Mouse (Mus musculus) forebrain, embryonic 13.5 days (tissue): ENCODE measurements at regions not wholly inside any gene's neighbourhood (a gene's known extent, or its start where the extent isn't known, plus 50 kb on each side); places are given as distances from the start of the nearest gene placed in this dataset.

Source experiments
- ATAC-seq: fragments of 200-750 bp; cut with Nextera tagmentation; 2 replicates; pipeline ENCODE4 v1.8.0; 2017
- H3K27ac ChIP-seq: fragments of 300-500 bp; sonication (generic); 2 replicates; pipeline ENCODE4 v1.5.1; 2015; ENCODE audit warnings: inconsistent platforms, mild to moderate bottlenecking, moderate library complexity
- H3K27me3 ChIP-seq: fragments of 300-500 bp; sonication (generic); 2 replicates; pipeline ENCODE4 v1.6.1; 2015; ENCODE audit warnings: mild to moderate bottlenecking, inconsistent platforms
- H3K36me3 ChIP-seq: fragments of 300-500 bp; sonication (generic); 2 replicates; pipeline ENCODE4 v1.6.1; 2015; ENCODE audit warnings: mild to moderate bottlenecking, inconsistent platforms; ENCODE audit not compliant: poor library complexity, severe bottlenecking
- H3K4me1 ChIP-seq: fragments of 300-500 bp; sonication (generic); 2 replicates; pipeline ENCODE4 v1.6.1; 2015; ENCODE audit warnings: inconsistent platforms
- H3K4me2 ChIP-seq: fragments of 300-500 bp; sonication (generic); 2 replicates; pipeline ENCODE4 v1.6.1; 2015; ENCODE audit warnings: inconsistent platforms, mild to moderate bottlenecking, moderate library complexity
- H3K4me3 ChIP-seq: fragments of 300-500 bp; sonication (generic); 2 replicates; pipeline ENCODE4 v1.5.1; 2015; ENCODE audit warnings: mild to moderate bottlenecking, inconsistent platforms
- H3K9ac ChIP-seq: fragments of 300-500 bp; sonication (generic); 2 replicates; pipeline ENCODE4 v1.6.1; 2015; ENCODE audit warnings: mild to moderate bottlenecking, inconsistent platforms
- H3K9me3 ChIP-seq: fragments of 300-500 bp; sonication (generic); replicated peaks from 2 replicates; pipeline ENCODE4 v1.6.1; 2016; ENCODE audit warnings: inconsistent platforms
- WGBS: fragments of 180-500 bp; shearing (Covaris S2); methylation state at CpG from one replicate; pipeline ENCODE4 v1.1.7; 2015; 5-methylcytosine and 5-hydroxymethylcytosine counted together

- Histone ChIP-seq H3K9me3 (no peaks in the 10 kb centered on the region; the same call in 1 of the 2 replicates), H3K27ac (no peak overlapping the region)
- no peak for ATAC-seq
Measured at GRCm38 (mm10) chr7:69877031-69877430, 489.5 kb downstream of the Nr2f2 start.

GRCm38 (mm10) chr7:69865801-69866200 is 500.7 kb downstream of the Nr2f2 start:
- 87% methylated on average over 3 of the region's 3 CpGs for WGBS
- no peak overlapping the region for H3K9ac ChIP-seq
- no peak overlapping the region for H3K4me2 ChIP-seq
- H3K27ac ChIP-seq: no peak overlapping the region
- no peaks in the 10 kb centered on the region for H3K4me1 ChIP-seq
- no peak overlapping the region for H3K4me3 ChIP-seq
- no peaks in the 10 kb centered on the region for H3K27me3 ChIP-seq
- H3K9me3 ChIP-seq: no peaks in the 10 kb centered on the region
- no peaks in the 10 kb centered on the region for H3K36me3 ChIP-seq
- ATAC-seq: no peak

More at GRCm38 (mm10) chr7:69877031-69877430, 489.5 kb downstream of the Nr2f2 start:
- H3K36me3 ChIP-seq: no peaks in the 10 kb centered on the region
- H3K4me2 ChIP-seq: no peak overlapping the region
- no peaks in the 10 kb centered on the region for H3K27me3 ChIP-seq
- no peak overlapping the region for H3K9ac ChIP-seq
- H3K4me3 ChIP-seq: no peak overlapping the region
- H3K4me1 ChIP-seq: no peaks in the 10 kb centered on the region

GRCm38 (mm10) chr7:69844631-69845324 is 521.8 kb downstream of the Nr2f2 start:
- no peaks in the 10 kb centered on the region for H3K36me3 ChIP-seq
- H3K4me2 ChIP-seq: no peak overlapping the region
- H3K9me3 ChIP-seq: no peaks in the 10 kb centered on the region
- no peak overlapping the region for H3K27ac ChIP-seq
- no peaks in the 10 kb centered on the region for H3K27me3 ChIP-seq
- H3K9ac ChIP-seq: no peak overlapping the region
- H3K4me3 ChIP-seq: no peak overlapping the region
- no peaks in the 10 kb centered on the region; the same call in 1 of the 2 replicates for H3K4me1 ChIP-seq
- ATAC-seq: no peak
- WGBS: 76% methylated on average over 19 of the region's 19 CpGs

GRCm38 (mm10) chr7:69837379-69837778 is 529.2 kb downstream of the Nr2f2 start:
- Histone ChIP-seq H3K27ac (no peak overlapping the region), H3K36me3 (no peaks in the 10 kb centered on the region), H3K9ac (no peak overlapping the region), H3K4me1 (0 out of 2 replicates have a peak, but pooled peaks cover 4% of the 10 kb centered on the region), H3K4me3 (no peak overlapping the region), H3K4me2 (no peak overlapping the region), H3K9me3 (no peaks in the 10 kb centered on the region), H3K27me3 (no peaks in the 10 kb centered on the region)
- ATAC-seq: no peak
- 74% methylated on average over 5 of the region's 5 CpGs for WGBS

GRCm38 (mm10) chr7:69827251-69827650 is 539.3 kb downstream of the Nr2f2 start:
- peak; percentile 59; the same call in 1 of the 2 replicates for ATAC-seq
- WGBS: 11% methylated on average over 8 of the region's 8 CpGs
- peaks cover 11% of the 10 kb centered on the region for H3K4me1 ChIP-seq

GRCm38 (mm10) chr7:69820570-69820969 is 546.0 kb downstream of the Nr2f2 start:
- H3K9ac ChIP-seq: no peak overlapping the region
- H3K4me3 ChIP-seq: no peak overlapping the region
- 88% methylated on average over 2 of the region's 2 CpGs for WGBS
- H3K27ac ChIP-seq: no peak overlapping the region
- peaks cover 7% of the 10 kb centered on the region for H3K27me3 ChIP-seq
- no peak for ATAC-seq
- H3K36me3 ChIP-seq: no peaks in the 10 kb centered on the region
- H3K4me1 ChIP-seq: no peaks in the 10 kb centered on the region
- H3K4me2 ChIP-seq: no peak overlapping the region
- no peaks in the 10 kb centered on the region for H3K9me3 ChIP-seq

More at GRCm38 (mm10) chr7:69827251-69827650, 539.3 kb downstream of the Nr2f2 start:
- no peak overlapping the region for H3K9ac ChIP-seq
- peak overlapping the region; percentile 33 for H3K4me2 ChIP-seq
- no peaks in the 10 kb centered on the region for H3K27me3 ChIP-seq
- no peak overlapping the region for H3K27ac ChIP-seq
- no peak overlapping the region for H3K4me3 ChIP-seq
- no peaks in the 10 kb centered on the region for H3K36me3 ChIP-seq
- H3K9me3 ChIP-seq: no peaks in the 10 kb centered on the region

- H3K4me2 ChIP-seq: no peak overlapping the region
- H3K9ac ChIP-seq: no peak overlapping the region
- H3K27ac ChIP-seq: no peak overlapping the region
- H3K4me3 ChIP-seq: no peak overlapping the region
- H3K4me1 ChIP-seq: peaks cover 4% of the 10 kb centered on the region
- peaks cover 18% of the 10 kb centered on the region for H3K27me3 ChIP-seq
- whole genome bisulfite sequencing: 53% methylated on average over 3 of the region's 3 CpGs
- ATAC-seq: no peak
- H3K9me3 ChIP-seq: no peaks in the 10 kb centered on the region
- H3K36me3 ChIP-seq: no peaks in the 10 kb centered on the region
Measured at GRCm38 (mm10) chr7:69812301-69812700, 554.2 kb downstream of the Nr2f2 start.

- no peak overlapping the region for H3K4me3 ChIP-seq
- peak overlapping the region; percentile 35 for H3K4me2 ChIP-seq
- peaks cover 16% of the 10 kb centered on the region for H3K27me3 ChIP-seq
- peaks cover 4% of the 10 kb centered on the region for H3K4me1 ChIP-seq
- H3K27ac ChIP-seq: peak overlapping the region; percentile 40
- H3K9ac ChIP-seq: no peak overlapping the region
- no peaks in the 10 kb centered on the region for H3K36me3 ChIP-seq
- 14% methylated on average over 5 of the region's 5 CpGs for WGBS
- peak; percentile 90 for ATAC-seq
- H3K9me3 ChIP-seq: no peaks in the 10 kb centered on the region
Measured at GRCm38 (mm10) chr7:69810873-69811272, 555.7 kb downstream of the Nr2f2 start.

GRCm38 (mm10) chr7:69807220-69807619 is 559.3 kb downstream of the Nr2f2 start:
- no peaks in the 10 kb centered on the region; the same call in 1 of the 2 replicates for H3K4me1 ChIP-seq
- WGBS: 65% methylated on average over 8 of the region's 8 CpGs
- no peak overlapping the region; the same call in 1 of the 2 replicates for H3K27ac ChIP-seq
- H3K4me2 ChIP-seq: no peak overlapping the region
- H3K9ac ChIP-seq: no peak overlapping the region; the same call in 1 of the 2 replicates
- no peaks in the 10 kb centered on the region for H3K36me3 ChIP-seq
- no peak overlapping the region for H3K4me3 ChIP-seq
- no peaks in the 10 kb centered on the region for H3K27me3 ChIP-seq
- no peak for ATAC-seq
- no peaks in the 10 kb centered on the region for H3K9me3 ChIP-seq

GRCm38 (mm10) chr7:69770980-69771348 is 595.6 kb downstream of the Nr2f2 start:
- ATAC-seq: no peak; the same call in 1 of the 2 replicates
- no peak overlapping the region for H3K27ac ChIP-seq
- H3K36me3 ChIP-seq: no peaks in the 10 kb centered on the region
- no peak overlapping the region for H3K4me3 ChIP-seq
- H3K4me2 ChIP-seq: no peak overlapping the region
- no peak overlapping the region for H3K9ac ChIP-seq
- WGBS: 75% methylated on average over 5 of the region's 5 CpGs
- no peaks in the 10 kb centered on the region for H3K27me3 ChIP-seq
- H3K9me3 ChIP-seq: no peaks in the 10 kb centered on the region
- peaks cover 4% of the 10 kb centered on the region; the same call in 1 of the 2 replicates for H3K4me1 ChIP-seq

- H3K36me3 ChIP-seq: no peaks in the 10 kb centered on the region
- H3K27ac ChIP-seq: no peak overlapping the region
- no peak overlapping the region for H3K9ac ChIP-seq
- peaks cover 4% of the 10 kb centered on the region; the same call in 1 of the 2 replicates for H3K4me1 ChIP-seq
- WGBS: 46% methylated on average over 22 of the region's 22 CpGs
- no peak overlapping the region for H3K4me2 ChIP-seq
- peak; percentile 50; the same call in 1 of the 2 replicates for ATAC-seq
- H3K27me3 ChIP-seq: no peaks in the 10 kb centered on the region
- no peaks in the 10 kb centered on the region for H3K9me3 ChIP-seq
- no peak overlapping the region for H3K4me3 ChIP-seq
Measured at GRCm38 (mm10) chr7:69770313-69770979, 596.1 kb downstream of the Nr2f2 start.

GRCm38 (mm10) chr7:69766451-69766850 is 600.1 kb downstream of the Nr2f2 start:
- H3K27ac ChIP-seq: no peak overlapping the region
- WGBS: 71% methylated on average over 4 of the region's 4 CpGs
- H3K9me3 ChIP-seq: no peaks in the 10 kb centered on the region
- H3K4me1 ChIP-seq: peaks cover 4% of the 10 kb centered on the region; the same call in 1 of the 2 replicates
- H3K27me3 ChIP-seq: no peaks in the 10 kb centered on the region
- no peaks in the 10 kb centered on the region for H3K36me3 ChIP-seq
- no peak overlapping the region for H3K4me2 ChIP-seq
- no peak overlapping the region for H3K4me3 ChIP-seq
- ATAC-seq: no peak
- H3K9ac ChIP-seq: no peak overlapping the region
